Mouse (Mus musculus): ENCODE data around the gene Nprl3.

GRCm38 (mm10) chr11:32220607-32221224 is 46.8 kb downstream of the Nprl3 start:
- TF ChIP-seq CTCF (IDR thresholded peaks at IDR 0.05): no peak
- no peak for TF ChIP-seq POLR2A (IDR thresholded peaks at IDR 0.05; ENCODE audit: insufficient read depth, low read depth, low read length)
- no peak for TF ChIP-seq EP300 (IDR thresholded peaks at IDR 0.05; ENCODE audit: insufficient read depth, low read depth, low read length)
